Mouse (Mus musculus) cortical plate, adult 2 months (tissue): ENCODE data around the gene Vdr. TPM values are rescaled to one million over a fixed set of nuclear protein-coding genes. Genes with fewer than 3 reads are reported as not detected.

ENCODE experiments used
- H3K27ac ChIP-seq: fragments of 200-500 bp; 2 replicates; pipeline ENCODE4 v1.5.1; 2012; ENCODE audit warnings: low read length, control low read depth, inconsistent platforms; ENCODE audit not compliant: insufficient read depth
- H3K4me1 ChIP-seq: fragments of 200-500 bp; 2 replicates; pipeline ENCODE4 v1.6.1; 2011; ENCODE audit warnings: low read length; ENCODE audit not compliant: control insufficient read depth, insufficient read depth
- H3K4me3 ChIP-seq: fragments of 200-500 bp; 2 replicates; pipeline ENCODE4 v1.5.1; 2011; ENCODE audit warnings: mild to moderate bottlenecking, low read length, control low read depth; ENCODE audit not compliant: insufficient read depth
- CTCF ChIP-seq: fragments of 200-500 bp; IDR thresholded peaks from 2 replicates; pipeline ENCODE4 v1.5.1; 2011; ENCODE audit warnings: mild to moderate bottlenecking, control low read depth, low read length; ENCODE audit not compliant: insufficient read depth; ENCODE audit errors: extremely low read depth
- POLR2A ChIP-seq: fragments of 200-500 bp; IDR thresholded peaks from 2 replicates; pipeline ENCODE4 v1.6.1; 2011; ENCODE audit warnings: mild to moderate bottlenecking, low read length, control low read depth; ENCODE audit not compliant: insufficient read depth; ENCODE audit errors: extremely low read depth
- polyA plus RNA-seq: library from polyadenylated mRNA; depleted of rRNA; stranded (reverse); fragments of >200 nt; gene quantifications from 2 replicates; pipeline ENCODE4 v1.2.3, GENCODE M21; 2012

Gene Vdr
- polyA plus RNA-seq, 1 experiment: 0.17 TPM

DNA sequence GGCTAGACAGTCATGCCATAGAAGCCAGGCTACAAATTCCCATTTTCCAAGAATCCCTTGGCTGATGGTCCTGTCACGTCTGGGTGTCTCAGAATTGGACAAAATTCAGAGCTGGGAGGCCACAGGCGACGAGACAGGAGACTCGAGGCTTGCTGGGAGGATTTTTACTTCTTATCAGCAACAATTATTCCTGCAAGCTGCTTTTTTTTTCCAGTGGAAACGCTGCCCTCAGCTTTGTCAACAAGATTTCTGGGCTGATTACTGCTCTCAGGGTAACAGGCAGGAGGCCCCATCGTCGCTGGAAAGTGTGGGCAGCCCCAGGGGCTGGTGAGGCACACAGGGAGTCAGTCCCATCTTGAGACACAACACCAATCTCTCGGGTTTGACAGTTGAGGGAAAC lies 17.9 kb downstream of the Vdr start:
- H3K4me1 ChIP-seq: no peaks in the 10 kb centered on the region
- TF ChIP-seq CTCF (no peak), POLR2A (no peak)
- no peak overlapping the region for H3K27ac ChIP-seq
- no peak overlapping the region for H3K4me3 ChIP-seq

DNA sequence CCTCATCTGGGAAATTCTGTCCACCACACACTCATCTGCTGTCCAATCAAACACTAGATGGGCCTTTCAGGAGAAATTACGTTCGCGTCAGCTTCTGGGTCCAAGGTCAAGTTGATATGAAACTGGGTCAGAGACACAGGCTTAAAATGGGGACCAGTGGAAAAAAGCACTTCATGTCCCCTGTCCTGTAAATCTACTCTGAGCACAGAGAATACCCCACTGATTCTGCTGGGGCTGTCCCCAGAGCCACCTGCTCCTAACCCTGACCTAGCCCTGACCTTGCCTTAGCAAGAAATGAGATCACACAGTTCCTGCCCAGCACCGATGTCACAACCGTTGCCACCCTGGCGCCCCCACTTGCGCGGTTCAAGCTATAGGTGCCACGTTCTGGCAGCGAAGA lies 20.0 kb downstream of the Vdr start:
- TF ChIP-seq POLR2A: no peak
- no peak for TF ChIP-seq CTCF
- no peaks in the 10 kb centered on the region for H3K4me1 ChIP-seq
- H3K4me3 ChIP-seq: no peak overlapping the region
- H3K27ac ChIP-seq: no peak overlapping the region

DNA sequence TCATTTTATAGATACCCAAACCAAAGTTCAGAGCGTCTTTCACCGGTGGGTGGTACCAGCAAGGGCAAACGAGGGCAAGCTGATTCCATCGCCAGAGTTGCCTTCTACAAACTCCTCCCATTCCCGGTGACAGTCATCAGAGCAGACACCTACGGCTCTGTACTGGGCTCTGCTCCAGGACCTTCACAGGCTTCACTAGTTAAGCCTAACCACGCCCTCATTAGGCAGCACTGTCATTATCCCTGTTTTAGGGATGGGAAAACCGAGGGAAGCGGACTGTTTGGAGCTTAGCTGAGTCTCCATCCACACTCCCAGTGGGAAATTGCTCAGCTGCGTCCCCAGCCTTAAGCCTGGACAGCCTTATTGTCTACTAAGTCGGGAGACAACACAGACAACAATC lies 20.4 kb downstream of the Vdr start:
- Histone ChIP-seq H3K4me3 (no peak overlapping the region), H3K27ac (no peak overlapping the region), H3K4me1 (no peaks in the 10 kb centered on the region)
- TF ChIP-seq CTCF (no peak), POLR2A (no peak)

DNA sequence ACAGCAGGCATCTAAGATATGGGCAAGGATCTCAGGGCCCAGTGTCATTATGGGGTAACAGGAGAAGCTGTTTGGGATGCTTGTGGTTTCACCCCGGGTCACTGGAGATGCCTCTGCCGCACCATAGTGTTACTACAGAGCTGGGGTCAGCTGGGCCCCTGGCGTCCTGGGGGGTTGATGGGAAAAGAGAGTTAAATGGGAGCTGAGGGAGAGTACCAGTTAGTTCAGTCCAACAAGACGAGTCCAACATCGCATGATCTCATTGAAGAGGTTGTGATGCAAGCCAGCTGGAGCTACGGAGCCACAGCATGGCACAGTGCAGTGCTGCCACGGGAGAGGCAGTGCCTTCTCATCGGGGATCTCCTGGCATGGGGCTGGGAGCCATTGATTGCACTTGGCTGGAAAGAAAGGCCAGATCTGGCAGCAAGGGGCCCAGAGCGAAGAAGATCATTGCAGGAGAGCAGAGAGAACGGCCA lies 22.9 kb downstream of the Vdr start:
- Histone ChIP-seq H3K4me3 (no peak overlapping the region), H3K27ac (no peak overlapping the region), H3K4me1 (no peaks in the 10 kb centered on the region)
- TF ChIP-seq POLR2A (no peak), CTCF (no peak)

DNA sequence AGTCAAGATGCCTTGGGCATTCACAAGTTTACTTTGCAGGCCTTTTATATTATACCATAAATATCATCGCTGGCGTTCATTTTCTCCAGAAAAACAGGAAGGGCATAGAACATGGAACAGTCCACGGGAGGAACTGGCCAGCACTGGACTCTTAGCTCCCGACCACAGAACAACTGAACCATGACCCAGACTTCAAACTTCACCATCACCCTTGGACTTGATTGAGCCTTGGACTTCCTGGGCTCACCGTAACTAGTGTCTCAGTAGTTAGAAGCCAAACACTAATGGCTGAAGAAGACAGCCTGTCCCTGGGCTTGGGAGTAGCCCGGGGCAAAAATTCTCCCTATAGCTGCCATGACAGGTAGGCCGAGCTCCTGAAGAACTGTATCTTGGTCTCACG lies 29.0 kb downstream of the Vdr start:
- no peak overlapping the region for H3K27ac ChIP-seq
- no peak overlapping the region for H3K4me3 ChIP-seq
- no peak for TF ChIP-seq CTCF
- H3K4me1 ChIP-seq: no peaks in the 10 kb centered on the region

DNA sequence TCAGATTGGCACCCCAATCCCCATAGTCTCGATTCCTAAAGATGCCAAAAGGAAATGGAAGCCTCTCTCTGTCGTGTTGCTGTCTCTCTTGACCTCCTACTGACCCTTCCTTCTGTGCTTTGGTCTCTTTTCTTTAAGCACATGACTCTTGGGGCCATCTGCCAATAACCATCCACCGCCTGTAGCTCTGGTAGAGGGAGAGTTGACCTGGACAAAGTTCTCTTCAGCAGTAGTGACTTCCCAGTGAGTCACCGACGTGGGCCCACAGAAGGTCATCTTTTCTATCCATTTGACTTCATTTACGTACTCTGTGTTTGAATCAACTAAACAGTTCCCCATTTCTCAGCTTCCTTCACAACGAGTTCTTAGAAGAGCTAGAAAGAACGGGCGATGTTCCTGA lies 30.0 kb downstream of the Vdr start:
- H3K4me1 ChIP-seq: no peaks in the 10 kb centered on the region
- no peak for TF ChIP-seq CTCF
- no peak for TF ChIP-seq POLR2A
- no peak overlapping the region for H3K27ac ChIP-seq

DNA sequence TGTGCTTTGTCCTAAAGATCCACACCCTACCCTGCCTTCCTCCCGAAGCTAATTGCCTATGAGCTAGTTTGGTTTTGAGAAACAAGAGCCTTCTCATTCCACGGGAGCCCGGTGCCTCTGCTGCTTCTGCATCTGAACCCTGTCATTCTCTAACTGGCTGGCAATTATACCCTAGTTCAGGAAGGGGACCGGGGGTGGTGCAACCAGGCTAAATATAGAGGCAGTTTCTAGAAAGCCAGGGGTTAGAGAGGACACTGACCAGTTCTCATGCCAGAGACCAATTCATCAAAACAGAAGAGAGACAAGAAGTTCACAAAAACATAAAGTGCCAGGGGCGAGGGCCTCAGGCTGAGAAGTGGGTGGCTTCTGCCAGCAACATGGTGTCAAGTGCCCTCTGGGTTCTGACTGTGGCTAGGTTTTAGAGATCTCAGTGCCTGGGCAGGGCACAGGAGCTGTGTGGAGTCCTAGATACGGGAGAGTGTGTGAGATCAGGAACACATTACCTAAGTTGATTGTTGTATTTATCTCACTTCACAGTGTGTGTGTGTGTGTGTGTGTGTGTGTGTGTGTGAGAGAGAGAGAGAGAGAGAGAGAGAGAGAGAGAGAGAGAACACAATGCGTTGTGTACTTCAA lies 31.6 kb downstream of the Vdr start:
- no peak overlapping the region for H3K4me3 ChIP-seq
- no peaks in the 10 kb centered on the region for H3K4me1 ChIP-seq
- no peak for TF ChIP-seq POLR2A
- no peak for TF ChIP-seq CTCF
- no peak overlapping the region for H3K27ac ChIP-seq

More for the DNA sequence above, 30.0 kb downstream of the Vdr start:
- H3K4me3 ChIP-seq: no peak overlapping the region

DNA sequence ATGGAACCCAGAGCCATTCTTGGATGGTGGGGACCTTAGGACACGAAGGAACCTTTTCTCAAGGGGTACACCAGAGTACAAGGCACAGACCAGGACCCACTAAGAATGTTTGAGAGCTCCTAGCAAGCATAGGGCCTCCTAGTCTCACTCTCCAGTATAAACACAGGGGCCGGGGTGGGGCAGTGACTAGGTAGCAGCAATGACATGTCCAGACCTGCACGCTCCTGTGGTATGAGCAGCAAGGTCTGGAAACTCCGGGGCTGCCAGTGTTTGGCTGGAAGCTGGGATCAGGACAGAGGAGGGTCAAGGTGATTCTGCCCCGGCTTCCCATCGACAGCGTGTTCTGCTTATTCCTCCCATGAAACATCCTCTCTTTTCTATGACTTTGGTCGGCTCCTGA lies 34.6 kb downstream of the Vdr start:
- TF ChIP-seq CTCF: no peak
- no peak for TF ChIP-seq POLR2A
- no peak overlapping the region for H3K27ac ChIP-seq
- no peaks in the 10 kb centered on the region for H3K4me1 ChIP-seq
- H3K4me3 ChIP-seq: no peak overlapping the region

DNA sequence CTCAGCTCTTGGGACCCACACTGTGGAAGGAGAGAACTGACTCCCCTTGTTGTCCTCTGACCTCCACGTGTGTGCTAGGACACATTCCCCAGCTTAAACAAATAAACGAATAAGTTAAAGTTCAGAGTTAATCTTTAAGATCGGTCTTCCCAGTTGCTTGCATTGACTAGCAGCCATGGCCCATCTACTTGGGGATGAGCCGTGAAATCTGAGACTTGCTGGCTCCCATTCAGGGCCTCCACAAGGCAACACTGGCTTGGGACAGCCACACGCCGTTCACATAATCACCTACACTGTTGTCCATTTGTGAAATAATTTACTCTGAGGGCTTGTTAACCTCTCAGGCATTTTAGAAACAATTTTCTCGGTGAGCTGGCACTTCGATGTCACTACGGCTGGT lies 36.7 kb downstream of the Vdr start:
- no peak overlapping the region for H3K4me3 ChIP-seq
- H3K4me1 ChIP-seq: no peaks in the 10 kb centered on the region
- no peak overlapping the region for H3K27ac ChIP-seq
- no peak for TF ChIP-seq POLR2A
- no peak for TF ChIP-seq CTCF

DNA sequence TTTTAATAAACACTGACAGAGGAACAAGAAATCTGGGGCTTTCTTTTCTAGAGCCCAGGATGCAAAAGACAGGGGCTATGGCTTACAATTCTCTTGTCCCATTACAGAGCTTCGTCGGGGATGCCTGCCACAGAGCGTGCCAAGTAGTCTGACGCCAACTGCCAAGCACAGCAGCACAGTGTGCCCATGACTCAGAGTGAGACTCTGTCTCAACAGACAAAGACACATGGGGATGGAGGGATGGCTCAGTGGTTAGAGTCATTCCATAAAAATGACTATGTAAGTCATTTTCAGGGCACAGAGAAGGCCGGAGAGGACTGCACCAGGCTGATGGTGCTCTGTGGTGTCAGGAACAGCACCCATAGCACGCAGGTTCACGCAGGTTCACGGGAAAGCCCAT lies 38.3 kb downstream of the Vdr start:
- H3K4me1 ChIP-seq: no peaks in the 10 kb centered on the region
- no peak for TF ChIP-seq CTCF
- no peak for TF ChIP-seq POLR2A
- H3K4me3 ChIP-seq: no peak overlapping the region
- H3K27ac ChIP-seq: no peak overlapping the region
